7 mouse cellular contexts compared by ENCODE assay signal in genomic region chr10:117676036-117676643, GRCm38 (mm10). TPM values are rescaled to one million over a fixed set of nuclear protein-coding genes. Genes with fewer than 3 reads are reported as not detected.
DNase-seq lines count a peak whose midpoint lies in the region; ATAC-seq and TF ChIP-seq lines count a peak whose summit lies in the region.

No protein-coding gene starts in this region.

- no peaks in the 10 kb centered on the region for H3K27me3 ChIP-seq in CH12.LX (replicated peaks)
- no peaks in the 10 kb centered on the region for H3K27me3 ChIP-seq in embryonic facial prominence, embryonic 13.5 days
- H3K27me3 ChIP-seq in hindbrain, embryonic 16.5 days (replicated peaks; ENCODE audit: control insufficient read depth, insufficient read depth, low read length) = no peaks in the 10 kb centered on the region

- H3K4me3 ChIP-seq in CH12.LX (replicated peaks in 1 of 3; ENCODE audit: low read depth in 2 of 3, low read length in 2 of 3, poor library complexity in 1 of 3) = no peak overlapping the region
- peak overlapping the region; percentile 23 for H3K4me3 ChIP-seq in embryonic facial prominence, embryonic 13.5 days
- peak overlapping the region; percentile 43 for H3K4me3 ChIP-seq in hindbrain, embryonic 16.5 days (ENCODE audit: low read length)

- in situ Hi-C loops in CH12.LX (cut with MboI; ENCODE audit: low pct_ligation_motif_present, low pct_unique_long_range_greater_than_20kb, low sequenced_read_pairs) = loop anchor here (5.0 kb wide), 1 partner anchor 214 kb away; no protein-coding TSS in a partner anchor

- dilution Hi-C loops in CH12.LX (cut with MboI; ENCODE audit: extremely low pct_ligation_motif_present, extremely low pct_unique_long_range_greater_than_20kb, low sequenced_read_pairs) = no loop called here

- peak; percentile 24 for DNase-seq in CD4-positive helper T cell, adult 2 months (ENCODE audit: low read depth, low spot score)
- no peak for DNase-seq in CH12.LX (ENCODE audit: extremely low read depth)
- peak; percentile 39 for DNase-seq in left cerebral cortex, postnatal 4 days
- DNase-seq in retina, postnatal 7 days (ENCODE audit: low read depth, low spot score) = peak; percentile 14
- no peak for DNase-seq in urinary bladder, postnatal 10 days (ENCODE audit: low spot score)

- no peak for TF ChIP-seq POLR2A in CH12.LX (IDR thresholded peaks at IDR 0.05; ENCODE audit: low read depth, low read length)

- peaks cover 0 to 3% of the 10 kb centered on the region in 2 experiments; a peak in 2 of 4 replicates for H3K4me1 ChIP-seq in CH12.LX (ENCODE audit: control insufficient read depth in 1 of 2, insufficient read depth in 2 of 2)
- peaks cover 27% of the 10 kb centered on the region for H3K4me1 ChIP-seq in embryonic facial prominence, embryonic 13.5 days
- peaks cover 2% of the 10 kb centered on the region; the same call in 1 of the 2 replicates for H3K4me1 ChIP-seq in hindbrain, embryonic 16.5 days (ENCODE audit: control insufficient read depth, insufficient read depth, low read depth, low read length)

- no peak for TF ChIP-seq CTCF in CH12.LX (conservative IDR thresholded peaks at IDR 0.05 in 1 of 2, IDR thresholded peaks at IDR 0.05 in 1 of 2; ENCODE audit: low read depth in 2 of 2, low read length in 2 of 2)

- no peaks in the 10 kb centered on the region for H3K9me3 ChIP-seq in CH12.LX (replicated peaks; ENCODE audit: low read length)
- H3K9me3 ChIP-seq in embryonic facial prominence, embryonic 13.5 days = no peaks in the 10 kb centered on the region
- no peaks in the 10 kb centered on the region for H3K9me3 ChIP-seq in hindbrain, embryonic 16.5 days (ENCODE audit: control insufficient read depth, low read length)

- no peak for ATAC-seq in embryonic facial prominence, embryonic 13.5 days (ENCODE audit: insufficient number of reproducible peaks, insufficient read depth, low FRiP score, low TSS enrichment, low read depth)
- peak; percentile 64 for ATAC-seq in hindbrain, embryonic 16.5 days

- H3K9ac ChIP-seq in CH12.LX (ENCODE audit: insufficient read depth, low read depth) = no peak overlapping the region
- H3K9ac ChIP-seq in embryonic facial prominence, embryonic 13.5 days = 0 out of 2 replicates have a peak overlapping the region, but pooled peaks have one; percentile 32
- peak overlapping the region; percentile 60 for H3K9ac ChIP-seq in hindbrain, embryonic 16.5 days (ENCODE audit: low read depth, low read length)

- H3K4me2 ChIP-seq in CH12.LX (ENCODE audit: insufficient read depth, low read depth, poor library complexity, severe bottlenecking) = peak overlapping the region; percentile 89
- H3K4me2 ChIP-seq in embryonic facial prominence, embryonic 13.5 days = peak overlapping the region; percentile 55
- peak overlapping the region; percentile 74 for H3K4me2 ChIP-seq in hindbrain, embryonic 16.5 days (ENCODE audit: low read length)

- no peak overlapping the region for H3K27ac ChIP-seq in CH12.LX (ENCODE audit: insufficient read depth, low read depth)
- no peak overlapping the region for H3K27ac ChIP-seq in embryonic facial prominence, embryonic 13.5 days
- H3K27ac ChIP-seq in hindbrain, embryonic 16.5 days (ENCODE audit: low read depth, low read length) = peak overlapping the region; percentile 80

- no peaks in the 10 kb centered on the region for H3K36me3 ChIP-seq in CH12.LX (replicated peaks in 1 of 2; ENCODE audit: control insufficient read depth in 1 of 2, insufficient read depth in 1 of 2, low read length in 1 of 2)
- H3K36me3 ChIP-seq in embryonic facial prominence, embryonic 13.5 days = no peaks in the 10 kb centered on the region
- H3K36me3 ChIP-seq in hindbrain, embryonic 16.5 days (ENCODE audit: control insufficient read depth, insufficient read depth, low read length) = no peaks in the 10 kb centered on the region

- 36% methylated on average over 19 of the region's 19 CpGs for WGBS in embryonic facial prominence, embryonic 13.5 days
- WGBS in hindbrain, embryonic 16.5 days = 28% methylated on average over 19 of the region's 19 CpGs

- intact Hi-C loops in left cerebral cortex, postnatal 4 days (cut with DNase I) = loop anchor here (2.0 to 10.0 kb wide), 4 partner anchors 159 to 451 kb away; partner anchors contain the start of gene Yeats4

- no peak for TF ChIP-seq RAD21 in CH12.LX (IDR thresholded peaks at IDR 0.05; ENCODE audit: low read depth, low read length)

- no peak for TF ChIP-seq EP300 in CH12.LX (IDR thresholded peaks at IDR 0.05; ENCODE audit: low read length)

- H3K79me2 ChIP-seq in CH12.LX (replicated peaks; ENCODE audit: control insufficient read depth, extremely low read depth, insufficient read depth, poor library complexity, severe bottlenecking) = no peaks in the 10 kb centered on the region

TF ChIP-seq in CH12.LX, 34 proteins besides CTCF, POLR2A, EP300 and RAD21:
- peak; percentile 38; the same call in 1 of the 2 replicates for TF ChIP-seq NRF1 (IDR thresholded peaks at IDR 0.05; ENCODE audit: low read depth, low read length)
- no peak for TF ChIP-seq CHD2 (IDR thresholded peaks at IDR 0.05; ENCODE audit: low read length)

RNA-seq across cellular contexts. Expression of gene Mdm2, which starts 34.4 kb away (rescaled TPM):
- total RNA-seq in CH12.LX (2012; rRNA removed) = 136 and 166 TPM in 2 replicates
- total RNA-seq in CH12.LX (2014; rRNA removed) = 104 and 112 TPM in 2 replicates
- 74.9 and 79.8 TPM in 2 replicates for polyA plus RNA-seq in CH12.LX (2012; ENCODE audit: insufficient read length, low read depth)
- 49.3 and 50.2 TPM in 2 replicates for polyA plus RNA-seq in embryonic facial prominence, embryonic 13.5 days (2015; fragmentation: Nextera tagmentation; extraction: Ambion mirVana)
- 40.0 and 50.1 TPM in 2 replicates for polyA plus RNA-seq in hindbrain, embryonic 16.5 days (2015; fragmentation: Nextera tagmentation; extraction: Ambion mirVana)
- 10 to 100 TPM; 39.1 to 51.9 TPM for total RNA-seq in left cerebral cortex, postnatal 4 days (2021)

RNA-seq across cellular contexts. Expression of gene Cpm, which starts 46.8 kb away (rescaled TPM):
- 0.04 and 0.25 TPM in 2 replicates for total RNA-seq in CH12.LX (2012; rRNA removed)
- 0.09 and 0.31 TPM in 2 replicates for total RNA-seq in CH12.LX (2014; rRNA removed)
- polyA plus RNA-seq in CH12.LX (2012; ENCODE audit: insufficient read length, low read depth) = 0.17 and 0.31 TPM in 2 replicates
- polyA plus RNA-seq in embryonic facial prominence, embryonic 13.5 days (2015; fragmentation: Nextera tagmentation; extraction: Ambion mirVana) = 25.6 and 34.0 TPM in 2 replicates
- polyA plus RNA-seq in hindbrain, embryonic 16.5 days (2015; fragmentation: Nextera tagmentation; extraction: Ambion mirVana) = 2.7 and 3.9 TPM in 2 replicates
- 1 to 10 TPM; 1.7 to 2.5 TPM for total RNA-seq in left cerebral cortex, postnatal 4 days (2021)

Comparison
In these comparisons a context has a peak if more than half of its experiments do, and no peak if none do; other contexts are left out.
1. DNase-seq: peak in CD4-positive helper T cell, adult 2 months (single experiment), left cerebral cortex, postnatal 4 days (single experiment) and retina, postnatal 7 days (single experiment); none in CH12.LX (single experiment) and urinary bladder, postnatal 10 days (single experiment).
2. H3K4me3 ChIP-seq: peak in embryonic facial prominence, embryonic 13.5 days (single experiment) and hindbrain, embryonic 16.5 days (single experiment); none in CH12.LX (0 of 3).
3. Peak in every context shown above with its lines, with median percentiles within 50 percentile points of each other: H3K4me2 ChIP-seq.